Mouse (Mus musculus): ENCODE measurements at regions not wholly inside any gene's neighbourhood (a gene's known extent, or its start where the extent isn't known, plus 50 kb on each side); places are given as distances from the start of the nearest gene placed in this dataset.

DNA sequence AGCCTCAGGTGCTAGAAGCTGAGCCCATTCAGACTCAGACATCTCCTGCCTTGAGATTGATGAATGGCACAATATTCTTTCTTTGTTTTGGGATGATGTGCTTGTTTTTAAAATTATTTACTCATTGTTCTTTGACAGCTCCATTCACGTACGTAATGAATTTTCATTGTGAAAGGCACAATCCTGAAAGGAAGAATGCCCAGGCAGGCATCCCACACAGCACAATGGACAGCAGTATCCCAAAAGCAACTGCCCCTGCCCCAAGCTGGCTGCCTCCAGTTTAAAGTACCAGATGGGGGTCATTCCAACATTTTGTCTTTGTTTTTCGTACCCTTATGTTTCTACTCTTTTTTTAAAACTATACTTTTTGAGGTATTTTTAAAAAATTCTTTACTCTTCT, 210.9 kb upstream of the St8sia2 start:
- Histone ChIP-seq H3K27me3 (ENCODE audit: control insufficient read depth, insufficient read depth, low read length) (no peaks in the 10 kb centered on the region), H3K4me1 (replicated peaks; ENCODE audit: control insufficient read depth, insufficient read depth, low read length) (no peaks in the 10 kb centered on the region), H3K4me3 (ENCODE audit: low read depth, low read length) (no peak overlapping the region), H3K27ac (ENCODE audit: low read depth, low read length) (no peak overlapping the region), H3K36me3 (ENCODE audit: control insufficient read depth, insufficient read depth, low read length) (no peaks in the 10 kb centered on the region), H3K9me3 (ENCODE audit: control insufficient read depth, low read length) (no peaks in the 10 kb centered on the region), H3K9ac (ENCODE audit: low read depth, low read length) (no peak overlapping the region), H3K4me2 (replicated peaks; ENCODE audit: low read depth, low read length) (no peak overlapping the region)
- 43% methylated on average over 3 of the region's 3 CpGs for WGBS
- ATAC-seq (ENCODE audit: low FRiP score) (no peak), DNase-seq (ENCODE audit: low spot score) (no peak)

DNA sequence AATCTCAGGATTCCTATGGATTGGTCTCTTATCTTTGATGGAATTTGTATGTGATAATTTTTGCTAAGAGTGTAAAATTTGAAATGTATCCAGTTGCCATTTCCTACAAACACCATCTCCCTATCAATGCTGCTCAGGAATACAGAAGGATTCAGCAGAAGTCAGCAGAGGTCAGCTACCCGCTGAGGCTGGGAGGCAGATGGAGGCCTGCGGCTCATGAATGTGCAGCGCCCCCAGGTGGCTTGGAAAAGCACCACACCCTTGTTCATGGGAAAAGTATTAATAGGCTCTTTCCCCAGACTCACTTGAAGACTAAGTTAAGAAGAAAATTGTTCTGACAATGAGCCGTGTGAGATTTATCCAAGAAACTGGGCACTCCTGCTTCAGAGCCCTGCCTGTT, 187.2 kb upstream of the St8sia2 start:
- WGBS, result 39% methylated on average over 4 of the region's 4 CpGs
- H3K36me3 ChIP-seq (ENCODE audit: control insufficient read depth, insufficient read depth, low read length), result no peaks in the 10 kb centered on the region
- no peaks in the 10 kb centered on the region for H3K27me3 ChIP-seq (ENCODE audit: control insufficient read depth, insufficient read depth, low read length)
- DNase-seq (ENCODE audit: low spot score) (peak; percentile 50), ATAC-seq (ENCODE audit: low FRiP score) (no peak)
- H3K4me1 ChIP-seq (replicated peaks; ENCODE audit: control insufficient read depth, insufficient read depth, low read length), result no peaks in the 10 kb centered on the region
- no peak overlapping the region for H3K9ac ChIP-seq (ENCODE audit: low read depth, low read length)
- no peak overlapping the region for H3K4me3 ChIP-seq (ENCODE audit: low read depth, low read length)
- H3K9me3 ChIP-seq (ENCODE audit: control insufficient read depth, low read length), result no peaks in the 10 kb centered on the region
- no peak overlapping the region for H3K4me2 ChIP-seq (replicated peaks; ENCODE audit: low read depth, low read length)
- no peak overlapping the region for H3K27ac ChIP-seq (ENCODE audit: low read depth, low read length)

DNA sequence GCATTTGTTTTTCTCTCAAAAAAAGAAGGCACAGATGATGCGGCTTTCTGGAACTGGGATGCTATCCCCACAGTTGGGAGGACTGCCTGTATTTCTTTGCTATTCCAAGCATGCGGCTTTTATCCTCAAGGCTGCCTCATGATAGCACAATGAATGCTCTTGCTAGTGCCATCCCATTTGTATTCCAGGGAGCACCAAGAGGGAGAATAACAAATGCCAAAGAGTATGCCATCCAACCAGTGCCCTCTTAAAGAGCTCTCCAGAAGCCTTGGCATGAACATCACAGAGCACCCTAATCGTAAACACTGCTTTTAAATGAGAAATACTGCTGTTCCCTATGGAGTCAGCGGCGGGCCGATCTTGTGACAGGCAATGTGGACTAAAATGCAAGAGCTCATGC, 185.3 kb upstream of the St8sia2 start:
- Histone ChIP-seq H3K36me3 (ENCODE audit: control insufficient read depth, insufficient read depth, low read length) (no peaks in the 10 kb centered on the region), H3K27me3 (ENCODE audit: control insufficient read depth, insufficient read depth, low read length) (no peaks in the 10 kb centered on the region), H3K27ac (ENCODE audit: low read depth, low read length) (no peak overlapping the region), H3K9me3 (ENCODE audit: control insufficient read depth, low read length) (no peaks in the 10 kb centered on the region), H3K4me3 (ENCODE audit: low read depth, low read length) (no peak overlapping the region), H3K4me1 (replicated peaks; ENCODE audit: control insufficient read depth, insufficient read depth, low read length) (no peaks in the 10 kb centered on the region), H3K9ac (ENCODE audit: low read depth, low read length) (no peak overlapping the region), H3K4me2 (replicated peaks; ENCODE audit: low read depth, low read length) (no peak overlapping the region)
- ATAC-seq (ENCODE audit: low FRiP score), result no peak
- DNase-seq (ENCODE audit: low spot score), result no peak
- 95% methylated on average over 6 of the region's 6 CpGs for WGBS

DNA sequence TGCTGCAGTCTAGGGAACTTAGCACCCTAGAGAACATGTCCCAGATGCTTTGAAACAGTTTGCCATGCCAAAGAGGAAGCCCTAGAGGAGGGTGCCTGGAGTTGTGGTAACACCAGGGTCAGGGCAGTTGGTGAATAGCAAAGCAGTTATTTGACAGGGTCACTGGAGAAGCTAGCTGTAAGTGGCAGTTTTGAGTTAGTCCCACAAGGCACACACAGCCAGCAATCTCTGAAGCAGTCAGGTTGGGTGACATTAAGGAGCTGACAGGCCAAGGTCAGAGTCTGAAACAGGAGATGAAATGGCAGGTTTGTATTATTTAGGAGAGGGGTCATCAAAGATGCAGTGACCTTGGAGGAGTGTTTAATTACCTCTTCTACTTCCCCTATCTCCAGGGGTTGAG, 171.2 kb upstream of the St8sia2 start:
- Histone ChIP-seq H3K9ac (ENCODE audit: low read depth, low read length) (no peak overlapping the region), H3K9me3 (ENCODE audit: control insufficient read depth, low read length) (no peaks in the 10 kb centered on the region)

DNA sequence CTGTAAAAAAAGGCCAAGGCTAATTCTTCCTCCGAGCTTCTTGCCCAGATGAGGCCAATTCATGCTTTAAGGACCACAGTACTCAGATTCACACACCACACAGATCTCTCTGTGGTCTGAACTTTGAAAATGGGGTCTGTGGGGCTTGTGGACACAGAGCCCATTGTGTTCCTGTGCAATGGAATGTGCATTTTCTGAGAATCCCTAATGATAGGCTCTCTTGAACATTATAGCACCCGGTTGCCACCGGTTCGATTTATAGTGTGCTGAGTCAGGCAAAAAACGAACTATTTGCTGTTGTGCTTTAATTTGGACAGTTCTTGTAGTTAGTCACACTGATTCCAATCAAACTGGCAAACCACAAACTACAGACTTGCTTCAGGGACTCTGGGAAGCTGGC, 160.7 kb upstream of the St8sia2 start:
- H3K9me3 ChIP-seq (ENCODE audit: control insufficient read depth, low read length), result no peaks in the 10 kb centered on the region
- H3K27ac ChIP-seq (ENCODE audit: low read depth, low read length), result no peak overlapping the region
- WGBS, result 77% methylated on average over 5 of the region's 5 CpGs
- H3K4me2 ChIP-seq (replicated peaks; ENCODE audit: low read depth, low read length), result no peak overlapping the region
- H3K36me3 ChIP-seq (ENCODE audit: control insufficient read depth, insufficient read depth, low read length), result no peaks in the 10 kb centered on the region
- DNase-seq (ENCODE audit: low spot score) (no peak), ATAC-seq (ENCODE audit: low FRiP score) (no peak)
- no peaks in the 10 kb centered on the region for H3K27me3 ChIP-seq (ENCODE audit: control insufficient read depth, insufficient read depth, low read length)
- H3K4me1 ChIP-seq (replicated peaks; ENCODE audit: control insufficient read depth, insufficient read depth, low read length), result no peaks in the 10 kb centered on the region
- H3K9ac ChIP-seq (ENCODE audit: low read depth, low read length), result no peak overlapping the region
- H3K4me3 ChIP-seq (ENCODE audit: low read depth, low read length), result no peak overlapping the region

More for the DNA sequence above, 171.2 kb upstream of the St8sia2 start:
- no peak overlapping the region for H3K4me3 ChIP-seq (ENCODE audit: low read depth, low read length)
- DNase-seq (ENCODE audit: low spot score), result no peak
- no peaks in the 10 kb centered on the region for H3K4me1 ChIP-seq (replicated peaks; ENCODE audit: control insufficient read depth, insufficient read depth, low read length)
- ATAC-seq (ENCODE audit: low FRiP score), result no peak
- no peak overlapping the region for H3K27ac ChIP-seq (ENCODE audit: low read depth, low read length)
- H3K27me3 ChIP-seq (ENCODE audit: control insufficient read depth, insufficient read depth, low read length), result no peaks in the 10 kb centered on the region
- H3K36me3 ChIP-seq (ENCODE audit: control insufficient read depth, insufficient read depth, low read length), result no peaks in the 10 kb centered on the region
- H3K4me2 ChIP-seq (replicated peaks; ENCODE audit: low read depth, low read length), result no peak overlapping the region

DNA sequence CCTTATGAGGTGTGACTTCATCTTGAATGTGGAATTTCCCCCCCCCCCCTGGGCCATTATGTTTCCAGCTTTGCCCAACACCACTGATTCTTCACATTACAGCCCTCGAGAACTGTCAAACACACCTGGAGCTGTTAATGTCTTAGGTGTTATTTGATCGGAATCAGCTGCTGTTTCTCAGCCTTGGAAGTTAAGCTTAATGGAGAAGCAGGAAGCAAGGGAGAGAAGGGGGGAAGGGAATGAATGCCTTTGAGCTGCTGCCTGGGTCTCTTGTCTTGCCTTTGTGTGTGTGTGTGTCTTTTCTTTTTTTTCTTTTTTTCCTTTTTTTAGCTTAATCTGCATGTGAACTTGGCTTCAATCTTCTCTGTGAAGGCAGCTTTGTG, 159.7 kb upstream of the St8sia2 start:
- no peaks in the 10 kb centered on the region for H3K36me3 ChIP-seq (ENCODE audit: control insufficient read depth, insufficient read depth, low read length)
- H3K9me3 ChIP-seq (ENCODE audit: control insufficient read depth, low read length), result no peaks in the 10 kb centered on the region
- no peak overlapping the region for H3K4me2 ChIP-seq (replicated peaks; ENCODE audit: low read depth, low read length)
- H3K27me3 ChIP-seq (ENCODE audit: control insufficient read depth, insufficient read depth, low read length), result no peaks in the 10 kb centered on the region
- no peak for DNase-seq (ENCODE audit: low spot score)
- H3K4me1 ChIP-seq (replicated peaks; ENCODE audit: control insufficient read depth, insufficient read depth, low read length), result no peaks in the 10 kb centered on the region
- 75% methylated on average over 2 of the region's 2 CpGs for WGBS
- H3K27ac ChIP-seq (ENCODE audit: low read depth, low read length), result no peak overlapping the region
- no peak overlapping the region for H3K4me3 ChIP-seq (ENCODE audit: low read depth, low read length)
- no peak overlapping the region for H3K9ac ChIP-seq (ENCODE audit: low read depth, low read length)
- ATAC-seq (ENCODE audit: low FRiP score), result no peak

DNA sequence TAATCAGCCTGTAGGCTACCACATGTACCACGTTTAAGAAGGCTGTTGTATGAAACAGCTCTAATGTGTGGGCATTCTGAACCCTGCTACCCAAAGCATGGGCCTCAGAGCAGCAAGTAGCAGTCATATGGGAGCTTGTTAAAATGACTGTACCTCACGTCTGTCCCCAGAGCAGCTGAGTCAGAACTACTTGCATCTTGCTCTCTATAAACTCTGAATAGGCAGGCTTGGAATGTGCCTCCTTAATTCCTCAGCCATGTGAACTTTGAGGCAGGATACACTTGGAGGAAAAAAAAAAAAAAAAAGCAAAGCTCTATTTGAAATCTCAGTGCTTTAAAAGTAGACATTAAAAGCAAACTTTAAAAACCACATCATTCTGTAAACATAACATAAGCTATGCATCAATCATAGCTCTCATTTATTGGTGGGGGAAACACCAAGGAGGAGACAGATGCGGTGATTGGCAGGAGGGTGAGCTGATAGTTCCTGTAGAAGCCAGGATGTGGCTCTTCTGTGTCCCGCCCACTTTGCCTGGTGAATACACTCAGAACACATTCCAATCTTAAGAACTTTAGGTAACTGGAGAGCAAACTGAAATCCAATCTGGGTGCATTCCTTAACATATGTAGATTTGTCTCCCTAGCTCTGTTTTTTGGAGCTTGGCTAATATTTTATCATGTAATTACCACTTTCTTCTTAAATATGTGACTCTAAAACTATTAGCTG, 159.2 kb upstream of the St8sia2 start:
- H3K4me1 ChIP-seq (replicated peaks; ENCODE audit: control insufficient read depth, insufficient read depth, low read length), result no peaks in the 10 kb centered on the region
- DNase-seq (ENCODE audit: low spot score) (peak; percentile 17), ATAC-seq (ENCODE audit: low FRiP score) (no peak)
- no peak overlapping the region for H3K27ac ChIP-seq (ENCODE audit: low read depth, low read length)
- no peaks in the 10 kb centered on the region for H3K36me3 ChIP-seq (ENCODE audit: control insufficient read depth, insufficient read depth, low read length)
- WGBS, result 79% methylated on average over 4 of the region's 4 CpGs
- H3K4me2 ChIP-seq (replicated peaks; ENCODE audit: low read depth, low read length), result no peak overlapping the region
- no peak overlapping the region for H3K9ac ChIP-seq (ENCODE audit: low read depth, low read length)
- H3K27me3 ChIP-seq (ENCODE audit: control insufficient read depth, insufficient read depth, low read length), result no peaks in the 10 kb centered on the region
- no peaks in the 10 kb centered on the region for H3K9me3 ChIP-seq (ENCODE audit: control insufficient read depth, low read length)
- H3K4me3 ChIP-seq (ENCODE audit: low read depth, low read length), result no peak overlapping the region

DNA sequence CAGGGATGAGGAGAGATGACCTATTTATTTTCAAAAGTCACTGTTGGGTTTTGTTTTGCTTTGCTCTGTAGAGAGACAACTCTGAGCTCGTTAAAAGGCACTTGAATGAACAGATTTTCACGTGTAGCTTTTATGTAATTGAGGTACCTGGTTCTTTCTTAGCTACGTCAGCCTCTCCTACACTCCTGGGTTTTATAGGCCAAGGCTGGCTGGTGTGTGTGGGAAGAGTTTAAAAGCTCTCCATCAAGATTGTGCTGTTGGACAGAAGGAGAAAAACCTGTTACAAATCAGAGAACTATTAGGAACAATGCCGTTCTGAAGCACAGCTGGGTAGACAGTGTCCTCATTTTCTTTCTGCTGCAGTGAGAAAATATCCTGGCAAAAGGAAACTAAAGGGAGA, 138.1 kb upstream of the St8sia2 start:
- no peaks in the 10 kb centered on the region for H3K9me3 ChIP-seq (ENCODE audit: control insufficient read depth, low read length)
- no peaks in the 10 kb centered on the region for H3K36me3 ChIP-seq (ENCODE audit: control insufficient read depth, insufficient read depth, low read length)
- H3K4me1 ChIP-seq (replicated peaks; ENCODE audit: control insufficient read depth, insufficient read depth, low read length), result no peaks in the 10 kb centered on the region
- H3K4me3 ChIP-seq (ENCODE audit: low read depth, low read length), result no peak overlapping the region
- no peak for ATAC-seq (ENCODE audit: low FRiP score)
- no peak overlapping the region for H3K27ac ChIP-seq (ENCODE audit: low read depth, low read length)
- H3K4me2 ChIP-seq (replicated peaks; ENCODE audit: low read depth, low read length), result no peak overlapping the region
- no peak overlapping the region for H3K9ac ChIP-seq (ENCODE audit: low read depth, low read length)
- no peaks in the 10 kb centered on the region for H3K27me3 ChIP-seq (ENCODE audit: control insufficient read depth, insufficient read depth, low read length)
- WGBS, result 75% methylated on average over 4 of the region's 4 CpGs
- no peak for DNase-seq (ENCODE audit: low spot score)

DNA sequence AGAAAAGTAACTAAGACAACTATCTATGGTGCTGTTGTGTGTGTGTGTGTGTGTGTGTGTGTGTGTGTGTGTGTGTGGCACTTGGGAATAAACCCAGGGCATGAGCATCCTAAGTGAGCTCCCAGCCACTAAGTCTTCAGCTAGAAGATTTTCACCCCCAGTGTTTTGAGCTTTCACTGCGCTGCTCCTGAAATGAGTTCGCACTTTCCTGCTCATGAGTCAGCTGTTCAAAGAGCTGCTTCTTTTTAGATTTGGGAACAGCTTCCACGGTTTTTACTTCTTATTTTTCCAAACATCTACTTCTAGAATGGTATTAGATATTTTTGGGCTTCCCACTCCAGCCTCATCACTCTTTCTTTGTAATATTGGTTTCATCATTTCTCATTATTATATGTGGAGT, 129.7 kb upstream of the St8sia2 start:
- Histone ChIP-seq H3K4me3 (ENCODE audit: low read depth, low read length) (no peak overlapping the region), H3K9ac (ENCODE audit: low read depth, low read length) (no peak overlapping the region), H3K27me3 (ENCODE audit: control insufficient read depth, insufficient read depth, low read length) (no peaks in the 10 kb centered on the region), H3K4me2 (replicated peaks; ENCODE audit: low read depth, low read length) (no peak overlapping the region), H3K4me1 (replicated peaks; ENCODE audit: control insufficient read depth, insufficient read depth, low read length) (no peaks in the 10 kb centered on the region), H3K27ac (ENCODE audit: low read depth, low read length) (no peak overlapping the region), H3K36me3 (ENCODE audit: control insufficient read depth, insufficient read depth, low read length) (no peaks in the 10 kb centered on the region), H3K9me3 (ENCODE audit: control insufficient read depth, low read length) (no peaks in the 10 kb centered on the region)
- WGBS, result 88% methylated on average over 3 of the region's 3 CpGs
- ATAC-seq (ENCODE audit: low FRiP score) (no peak), DNase-seq (ENCODE audit: low spot score) (no peak)
